Mouse (Mus musculus): Measurements from ENCODE around the gene Prpf6.

DNA sequence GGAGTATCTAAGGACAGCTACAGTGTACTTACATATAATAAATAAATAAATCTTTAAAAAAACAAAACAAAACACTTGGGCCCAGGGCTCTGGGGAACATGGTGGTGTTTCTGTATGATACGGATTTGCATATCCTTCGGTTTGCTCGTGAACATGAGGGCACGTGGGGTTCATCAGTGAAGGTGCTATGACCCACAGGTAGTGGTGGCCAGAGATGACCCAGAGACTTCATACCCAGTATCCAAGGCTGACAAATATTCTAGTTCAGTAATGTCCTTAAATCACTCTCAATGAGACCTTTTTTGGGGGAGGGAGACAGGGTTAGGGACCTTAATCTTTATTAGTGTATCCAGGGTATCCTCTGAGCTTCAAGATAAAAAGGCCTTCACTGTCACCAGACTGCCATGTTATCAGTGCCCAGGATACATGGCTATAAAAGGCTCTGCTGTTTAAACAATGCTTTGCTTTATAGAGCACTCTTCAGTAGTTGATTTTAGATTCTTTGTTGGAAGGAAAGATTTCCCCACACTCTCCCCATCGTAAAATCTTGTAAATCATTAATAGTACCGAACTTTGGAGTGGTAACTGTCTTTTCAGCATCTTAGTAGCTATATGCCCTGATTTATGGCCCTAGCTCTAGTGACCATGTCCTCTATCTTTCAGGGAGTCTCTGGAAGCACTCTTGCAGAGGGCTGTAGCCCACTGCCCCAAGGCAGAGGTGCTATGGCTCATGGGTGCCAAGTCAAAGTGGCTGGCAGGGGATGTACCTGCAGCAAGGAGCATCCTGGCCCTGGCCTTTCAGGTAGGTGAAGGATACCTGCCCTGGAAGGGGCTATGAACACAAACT lies 55.2 kb downstream of the Prpf6 start:
- TF ChIP-seq CTCF (IDR thresholded peaks at IDR 0.05; ENCODE audit: control insufficient read depth, insufficient read depth, low read length) (no peak), POLR2A (IDR thresholded peaks at IDR 0.05; ENCODE audit: borderline replicate concordance, control insufficient read depth, low read depth, low read length) (no peak)
